Mouse (Mus musculus) heart, postnatal 0 days (tissue): Measurements from ENCODE around the gene Gpr82.

Source experiments
- CTCF ChIP-seq: IDR thresholded peaks from 2 replicates; pipeline ENCODE4 v1.5.1; 2016; ENCODE audit warnings: antibody characterized with exemption, control low read depth, low read depth
- EP300 ChIP-seq: IDR thresholded peaks from 2 replicates; pipeline ENCODE4 v1.6.1; 2016; ENCODE audit warnings: antibody characterized with exemption, low read depth

GRCm38 (mm10) chrX:13621473-13621872 is 39.7 kb upstream of the Gpr82 start:
- TF ChIP-seq CTCF (no peak), EP300 (no peak)
